In genomic region chr11:120989523-120989922, GRCm38 (mm10) we compare ENCODE assay signal across 8 mouse cellular contexts. TPM values are rescaled to one million over a fixed set of nuclear protein-coding genes. Genes with fewer than 3 reads are reported as not detected.
DNase-seq lines count a peak whose midpoint lies in the region; ATAC-seq lines count a peak whose summit lies in the region.

No protein-coding gene starts in this region.

- peaks cover 33% of the 10 kb centered on the region for H3K4me1 ChIP-seq in heart, embryonic 11.5 days (ENCODE audit: control insufficient read depth, insufficient read depth, low read length)
- peaks cover 14% of the 10 kb centered on the region for H3K4me1 ChIP-seq in forebrain, embryonic 11.5 days (replicated peaks; ENCODE audit: control insufficient read depth, insufficient read depth, low read length)
- peaks cover 60% of the 10 kb centered on the region for H3K4me1 ChIP-seq in liver, embryonic 16.5 days (ENCODE audit: control insufficient read depth, low read depth, low read length)

- H3K4me2 ChIP-seq in heart, embryonic 11.5 days, result peak overlapping the region; percentile 79
- peak overlapping the region; percentile 73 for H3K4me2 ChIP-seq in forebrain, embryonic 11.5 days (ENCODE audit: low read depth, low read length, severe bottlenecking)
- peak overlapping the region; percentile 81 for H3K4me2 ChIP-seq in liver, embryonic 16.5 days (ENCODE audit: low read depth, low read length)

- H3K4me3 ChIP-seq in heart, embryonic 11.5 days (ENCODE audit: low read depth, low read length), result peak overlapping the region; percentile 88
- peak overlapping the region; percentile 100 for H3K4me3 ChIP-seq in forebrain, embryonic 11.5 days (ENCODE audit: low read depth, low read length)
- peak overlapping the region; percentile 97 for H3K4me3 ChIP-seq in liver, embryonic 16.5 days (ENCODE audit: low read depth, low read length)

- peak overlapping the region; percentile 97 for H3K9ac ChIP-seq in heart, embryonic 11.5 days (ENCODE audit: low read depth, low read length)
- H3K9ac ChIP-seq in forebrain, embryonic 11.5 days (ENCODE audit: low read length), result peak overlapping the region; percentile 100
- peak overlapping the region; percentile 100 for H3K9ac ChIP-seq in liver, embryonic 16.5 days (ENCODE audit: low read depth, low read length)

- H3K36me3 ChIP-seq in heart, embryonic 11.5 days (ENCODE audit: control insufficient read depth, insufficient read depth, low read length), result 0 out of 2 replicates have a peak, but pooled peaks cover 6% of the 10 kb centered on the region
- H3K36me3 ChIP-seq in forebrain, embryonic 11.5 days (ENCODE audit: control insufficient read depth, insufficient read depth, low read length), result no peaks in the 10 kb centered on the region; the same call in 1 of the 2 replicates
- peaks cover 6% of the 10 kb centered on the region for H3K36me3 ChIP-seq in liver, embryonic 16.5 days (ENCODE audit: control insufficient read depth, insufficient read depth)

- no peaks in the 10 kb centered on the region for H3K27me3 ChIP-seq in heart, embryonic 11.5 days (ENCODE audit: control insufficient read depth, insufficient read depth, low read length)
- no peaks in the 10 kb centered on the region for H3K27me3 ChIP-seq in forebrain, embryonic 11.5 days (ENCODE audit: control insufficient read depth, insufficient read depth, low read length)
- H3K27me3 ChIP-seq in liver, embryonic 16.5 days (ENCODE audit: control insufficient read depth, insufficient read depth, low read depth, low read length), result no peaks in the 10 kb centered on the region

- H3K9me3 ChIP-seq in heart, embryonic 11.5 days (replicated peaks; ENCODE audit: control insufficient read depth, low read length), result no peaks in the 10 kb centered on the region
- H3K9me3 ChIP-seq in forebrain, embryonic 11.5 days (ENCODE audit: control insufficient read depth, low read length), result no peaks in the 10 kb centered on the region
- H3K9me3 ChIP-seq in liver, embryonic 16.5 days (replicated peaks; ENCODE audit: control insufficient read depth, low read length), result no peaks in the 10 kb centered on the region

- no peak for DNase-seq in heart, postnatal 10 days
- peak; percentile 17 for DNase-seq in CD4-positive helper T cell, adult 2 months (ENCODE audit: low read depth, low spot score)
- DNase-seq in forebrain, embryonic 11.5 days (ENCODE audit: low spot score), result no peak
- DNase-seq in c-Kit-positive CD71-positive TER-119-positive erythroid progenitor cells, embryonic 14.5 days (ENCODE audit: low spot score), result no peak
- DNase-seq in spleen, postnatal 14 days (ENCODE audit: low spot score in 2 of 2), result no peak
- no peak for DNase-seq in ovary, postnatal 10 days (ENCODE audit: low spot score)

- WGBS in heart, embryonic 11.5 days (ENCODE audit: insufficient replicate concordance), result 35% methylated on average over 1 of the region's 1 CpGs
- 46% methylated on average over 1 of the region's 1 CpGs for WGBS in forebrain, embryonic 11.5 days
- WGBS in liver, embryonic 16.5 days (ENCODE audit: insufficient replicate concordance), result 38% methylated on average over 1 of the region's 1 CpGs

- ATAC-seq in heart, embryonic 11.5 days (replicated peaks; ENCODE audit: insufficient number of reproducible peaks, low FRiP score, low TSS enrichment), result no peak
- no peak for ATAC-seq in forebrain, embryonic 11.5 days (replicated peaks; ENCODE audit: low FRiP score)
- no peak for ATAC-seq in liver, embryonic 16.5 days (ENCODE audit: low read depth)

- intact Hi-C loops in heart, postnatal 10 days (cut with DNase I), result no loop called here

- peak overlapping the region; percentile 97; the same call in 1 of the 2 replicates for H3K27ac ChIP-seq in heart, embryonic 11.5 days (ENCODE audit: low read depth, low read length)
- no peak overlapping the region for H3K27ac ChIP-seq in forebrain, embryonic 11.5 days (ENCODE audit: low read depth, low read length)
- H3K27ac ChIP-seq in liver, embryonic 16.5 days (ENCODE audit: low read length), result peak overlapping the region; percentile 94

RNA-seq across cellular contexts. Expression of gene Csnk1d, which starts 1.6 kb away (rescaled TPM):
- polyA plus RNA-seq in heart, embryonic 11.5 days (2014; fragmentation: Nextera tagmentation; extraction: Ambion mirVana), result 47.9 and 58.5 TPM in 2 replicates
- 10 to 100 TPM; 86.0 to 89.5 TPM for total RNA-seq in heart, postnatal 10 days (2021)
- 102 and 103 TPM in 2 replicates for polyA plus RNA-seq in forebrain, embryonic 11.5 days (2014; fragmentation: Nextera tagmentation; extraction: Ambion mirVana)
- 33.4 and 36.8 TPM in 2 replicates for polyA plus RNA-seq in liver, embryonic 16.5 days (2015; fragmentation: Nextera tagmentation; extraction: Ambion mirVana)

RNA-seq across cellular contexts. Expression of gene Slc16a3, which starts 41.2 kb away (rescaled TPM):
- 176 and 189 TPM in 2 replicates for polyA plus RNA-seq in heart, embryonic 11.5 days (2014; fragmentation: Nextera tagmentation; extraction: Ambion mirVana)
- total RNA-seq in heart, postnatal 10 days (2021), result 1 to 10 TPM; 4.0 to 4.4 TPM
- 55.5 and 62.1 TPM in 2 replicates for polyA plus RNA-seq in forebrain, embryonic 11.5 days (2014; fragmentation: Nextera tagmentation; extraction: Ambion mirVana)
- polyA plus RNA-seq in liver, embryonic 16.5 days (2015; fragmentation: Nextera tagmentation; extraction: Ambion mirVana), result 80.5 and 82.1 TPM in 2 replicates

RNA-seq across cellular contexts. Expression of gene Cd7, which starts 49.7 kb away (rescaled TPM):
- polyA plus RNA-seq in heart, embryonic 11.5 days (2014; fragmentation: Nextera tagmentation; extraction: Ambion mirVana), result 0.31 TPM in 1 of 2 replicates, not detected in the other
- total RNA-seq in heart, postnatal 10 days (2021), result under 1 TPM in 1 of 2 experiments, not detected in 1; 0.26 TPM
- polyA plus RNA-seq in forebrain, embryonic 11.5 days (2014; fragmentation: Nextera tagmentation; extraction: Ambion mirVana), result not detected in 2 replicates
- polyA plus RNA-seq in liver, embryonic 16.5 days (2015; fragmentation: Nextera tagmentation; extraction: Ambion mirVana), result 1.3 and 1.6 TPM in 2 replicates

RNA-seq across cellular contexts. Expression of gene Ccdc57, which starts 56.9 kb away (rescaled TPM):
- 3.3 and 3.9 TPM in 2 replicates for polyA plus RNA-seq in heart, embryonic 11.5 days (2014; fragmentation: Nextera tagmentation; extraction: Ambion mirVana)
- total RNA-seq in heart, postnatal 10 days (2021), result 1 to 10 TPM; 1.7 to 1.8 TPM
- polyA plus RNA-seq in forebrain, embryonic 11.5 days (2014; fragmentation: Nextera tagmentation; extraction: Ambion mirVana), result 6.1 and 7.7 TPM in 2 replicates
- 1.6 and 1.7 TPM in 2 replicates for polyA plus RNA-seq in liver, embryonic 16.5 days (2015; fragmentation: Nextera tagmentation; extraction: Ambion mirVana)
